Mouse (Mus musculus) heart, adult 2 months (tissue): ENCODE data around the gene Sfta2. TPM values are rescaled to one million over a fixed set of nuclear protein-coding genes. Genes with fewer than 3 reads are reported as not detected.

ENCODE experiments used
- DNase-seq, 2 experiments: peaks; one replicate each; pipeline ENCODE4 v3.0.0; 2021
- H3K27ac ChIP-seq: fragments of 200-600 bp; 2 replicates; pipeline ENCODE4 v1.8.1; 2022
- H3K27me3 ChIP-seq: fragments of 200-500 bp; 2 replicates; pipeline ENCODE4 v1.6.1; 2012; ENCODE audit warnings: mild to moderate bottlenecking, low read length, inconsistent platforms, mixed read lengths; ENCODE audit not compliant: control insufficient read depth, insufficient read depth
- H3K36me3 ChIP-seq: fragments of 200-500 bp; 2 replicates; pipeline ENCODE4 v1.6.1; 2012; ENCODE audit warnings: low read length, inconsistent platforms; ENCODE audit not compliant: control insufficient read depth, insufficient read depth
- H3K4me1 ChIP-seq: fragments of 200-500 bp; 2 replicates; pipeline ENCODE4 v1.6.1; 2011; ENCODE audit warnings: low read length; ENCODE audit not compliant: control insufficient read depth, insufficient read depth
- H3K4me3 ChIP-seq: fragments of 200-600 bp; 2 replicates; pipeline ENCODE4 v1.8.1; 2022
- H3K79me2 ChIP-seq: fragments of 200-500 bp; replicated peaks from 2 replicates; pipeline ENCODE4 v1.6.1; 2012; ENCODE audit warnings: mild to moderate bottlenecking, inconsistent platforms, low read length, moderate library complexity, mixed read lengths; ENCODE audit not compliant: control insufficient read depth, insufficient read depth
- H3K9ac ChIP-seq: fragments of 200-500 bp; 2 replicates; pipeline ENCODE4 v1.6.1; 2012; ENCODE audit warnings: low read depth, mild to moderate bottlenecking, control low read depth, inconsistent platforms, low read length, mixed read lengths
- CTCF ChIP-seq: fragments of 200-600 bp; IDR thresholded peaks from 2 replicates; pipeline ENCODE4 v1.8.1; 2022; ENCODE audit warnings: antibody characterized with exemption, mild to moderate bottlenecking, moderate library complexity
- EP300 ChIP-seq: fragments of 200-500 bp; IDR thresholded peaks from 2 replicates; pipeline ENCODE4 v1.6.1; 2011; ENCODE audit warnings: low read depth, low read length, control low read depth; ENCODE audit not compliant: insufficient read depth
- POLR2A ChIP-seq: fragments of 200-500 bp; IDR thresholded peaks from 2 replicates; pipeline ENCODE4 v1.6.1; 2011; ENCODE audit warnings: mild to moderate bottlenecking, low read depth, low read length, control low read depth; ENCODE audit not compliant: insufficient read depth
- WGBS: fragments of 180-500 bp; shearing (Covaris S2); methylation state at CpG from one replicate; pipeline ENCODE4 v1.1.7; 2018; 5-methylcytosine and 5-hydroxymethylcytosine counted together
- intact Hi-C: fragments of 180-260 bp; cut with DNase I; formaldehyde crosslinking; loops from one replicate; pipeline ENCODE4 v1.15.1; 2025
- polyA plus RNA-seq: library from polyadenylated mRNA; depleted of rRNA; stranded (reverse); fragments of >200 nt; gene quantifications from 2 replicates; pipeline ENCODE4 v1.2.3, GENCODE M21; 2012
- total RNA-seq, 2 experiments: library from RNA; stranded (reverse); gene quantifications; 2 replicates each; pipeline ENCODE4 v1.2.3; 2021

Sfta2 gene
- total and polyA plus RNA-seq, 3 experiments, result 0.47 TPM; not detected in 2

- no peaks in the 10 kb centered on the region for H3K27me3 ChIP-seq
- intact Hi-C loops, result no loop called here
- H3K36me3 ChIP-seq, result no peaks in the 10 kb centered on the region
- DNase-seq, result no peak
- no peak overlapping the region for H3K27ac ChIP-seq
- H3K4me3 ChIP-seq, result no peak overlapping the region
- 86% methylated on average over 18 of the region's 18 CpGs for WGBS
- H3K79me2 ChIP-seq, result no peaks in the 10 kb centered on the region
- H3K4me1 ChIP-seq, result no peaks in the 10 kb centered on the region
- no peak overlapping the region for H3K9ac ChIP-seq
- TF ChIP-seq POLR2A, result no peak
- TF ChIP-seq CTCF, result no peak
- no peak for TF ChIP-seq EP300
These were observed 88.7 kb downstream of the Sfta2 start for GRCm38 (mm10) chr17:35689936-35690645.

- intact Hi-C loops, result no loop called here
- Histone ChIP-seq H3K4me3 (no peak overlapping the region), H3K79me2 (no peaks in the 10 kb centered on the region), H3K27ac (no peak overlapping the region), H3K9ac (no peak overlapping the region), H3K4me1 (peaks cover 1% of the 10 kb centered on the region; the same call in 1 of the 2 replicates), H3K27me3 (no peaks in the 10 kb centered on the region), H3K36me3 (no peaks in the 10 kb centered on the region)
- 75% methylated on average over 4 of the region's 4 CpGs for WGBS
- DNase-seq, result no peak
- no peak for TF ChIP-seq CTCF
These were observed 90.5 kb downstream of the Sfta2 start for GRCm38 (mm10) chr17:35691811-35692210.

DNA sequence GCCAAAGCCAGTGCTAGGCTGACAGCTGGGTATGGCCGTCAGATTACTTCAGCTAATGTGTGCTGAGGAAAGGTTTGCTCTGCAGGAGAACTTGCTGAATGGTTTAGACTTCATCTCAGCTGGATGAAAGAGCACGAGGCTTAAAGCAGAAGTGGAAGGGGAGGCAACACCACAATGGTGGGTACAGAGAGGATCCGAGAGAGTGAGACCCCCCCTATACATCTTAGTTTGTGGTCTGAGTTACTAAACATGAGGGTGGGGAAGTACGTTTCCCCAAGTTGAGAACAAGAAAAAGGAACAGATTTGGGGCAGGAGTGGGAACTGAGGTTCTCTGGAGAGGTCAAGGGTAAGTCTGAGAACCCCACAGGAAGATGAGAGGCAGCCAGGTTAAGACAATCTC, 91.0 kb downstream of the Sfta2 start:
- no peak for DNase-seq
- Histone ChIP-seq H3K4me1 (peaks cover 2% of the 10 kb centered on the region; the same call in 1 of the 2 replicates), H3K36me3 (no peaks in the 10 kb centered on the region), H3K27me3 (0 out of 2 replicates have a peak, but pooled peaks cover under 1% of the 10 kb centered on the region), H3K4me3 (no peak overlapping the region), H3K79me2 (no peaks in the 10 kb centered on the region), H3K27ac (no peak overlapping the region), H3K9ac (no peak overlapping the region)
- TF ChIP-seq CTCF, result no peak
- TF ChIP-seq POLR2A, result no peak
- TF ChIP-seq EP300, result no peak
- intact Hi-C loops, result no loop called here
- 68% methylated on average over 4 of the region's 4 CpGs for WGBS

DNA sequence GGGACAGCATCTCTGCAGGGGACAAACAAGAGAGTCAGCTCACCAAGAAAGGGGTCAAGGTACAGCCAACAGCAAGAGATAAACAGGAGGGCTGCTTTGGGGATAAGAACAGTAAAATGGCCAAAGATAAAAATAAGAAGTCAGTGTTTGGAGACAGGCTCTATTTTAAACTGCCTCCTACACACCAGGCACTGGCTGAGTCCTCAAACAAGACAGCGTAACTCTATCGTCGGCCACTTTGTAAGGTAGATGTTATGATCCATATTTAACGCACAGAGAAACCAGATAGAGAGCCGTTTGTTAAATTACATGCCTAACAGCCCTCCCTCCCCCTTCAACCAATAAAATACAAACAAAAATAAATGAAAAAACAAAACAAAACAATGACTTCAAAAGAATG, 92.6 kb downstream of the Sfta2 start:
- WGBS, result 76% methylated on average over 5 of the region's 5 CpGs
- no peak overlapping the region for H3K9ac ChIP-seq
- H3K27ac ChIP-seq, result no peak overlapping the region
- no peaks in the 10 kb centered on the region for H3K79me2 ChIP-seq
- intact Hi-C loops, result no loop called here
- peaks cover 4% of the 10 kb centered on the region; the same call in 1 of the 2 replicates for H3K4me1 ChIP-seq
- H3K36me3 ChIP-seq, result no peaks in the 10 kb centered on the region; the same call in 1 of the 2 replicates
- 0 out of 2 replicates have a peak, but pooled peaks cover 1% of the 10 kb centered on the region for H3K27me3 ChIP-seq
- DNase-seq, result no peak
- TF ChIP-seq CTCF (no peak), EP300 (no peak), POLR2A (no peak)
- H3K4me3 ChIP-seq, result no peak overlapping the region

DNA sequence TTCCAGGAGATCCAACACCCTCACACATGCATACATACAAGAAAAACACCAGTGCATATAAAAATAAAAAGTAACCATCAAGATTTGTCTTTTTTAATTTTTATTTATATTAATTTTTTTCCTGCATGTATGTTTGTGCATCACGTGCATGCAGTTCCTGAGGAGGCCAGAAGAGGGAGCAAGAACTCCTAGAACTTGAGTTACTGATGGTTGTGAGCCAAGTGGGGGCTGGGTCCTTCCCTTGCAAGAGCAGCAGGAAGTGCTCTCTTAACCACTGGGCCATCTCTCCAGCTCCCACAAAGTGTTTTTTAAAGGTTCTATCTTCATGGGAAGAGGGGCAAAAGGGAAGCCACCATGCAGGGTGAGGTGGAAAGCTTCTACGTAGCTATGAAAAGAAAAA, 93.9 kb downstream of the Sfta2 start:
- intact Hi-C loops, result no loop called here
- Histone ChIP-seq H3K27ac (no peak overlapping the region), H3K79me2 (no peaks in the 10 kb centered on the region), H3K27me3 (0 out of 2 replicates have a peak, but pooled peaks cover 1% of the 10 kb centered on the region), H3K4me3 (no peak overlapping the region), H3K4me1 (peaks cover 7% of the 10 kb centered on the region; the same call in 1 of the 2 replicates), H3K36me3 (no peaks in the 10 kb centered on the region; the same call in none of the 2 replicates), H3K9ac (no peak overlapping the region)
- TF ChIP-seq EP300, result no peak
- TF ChIP-seq CTCF, result peak; percentile 61
- no peak for DNase-seq
- WGBS, result 89% methylated on average over 2 of the region's 2 CpGs

DNA sequence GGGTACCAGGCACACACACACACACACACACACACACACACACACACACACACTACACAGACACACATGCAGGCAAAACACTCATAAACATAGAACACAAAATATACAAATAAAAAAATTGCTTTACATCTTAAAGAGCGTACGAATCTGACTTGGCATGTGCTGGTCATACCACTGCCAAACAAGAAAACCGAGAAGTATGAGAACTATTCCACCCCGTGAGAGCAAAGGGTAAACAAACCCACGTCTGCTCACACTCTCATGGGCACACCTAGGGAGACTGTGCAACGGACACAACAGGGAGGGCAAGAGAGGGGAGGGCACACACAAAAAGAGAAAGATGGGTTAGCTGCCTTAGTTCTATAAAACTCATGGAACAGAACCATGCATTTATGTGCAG, 95.3 kb downstream of the Sfta2 start:
- peaks cover 7% of the 10 kb centered on the region; the same call in 1 of the 2 replicates for H3K4me1 ChIP-seq
- no peak overlapping the region for H3K27ac ChIP-seq
- no peak overlapping the region for H3K4me3 ChIP-seq
- 0 out of 2 replicates have a peak, but pooled peaks cover 1% of the 10 kb centered on the region for H3K27me3 ChIP-seq
- no peak overlapping the region for H3K9ac ChIP-seq
- 41% methylated on average over 6 of the region's 6 CpGs for WGBS
- H3K36me3 ChIP-seq, result no peaks in the 10 kb centered on the region; the same call in none of the 2 replicates
- no peak for DNase-seq
- TF ChIP-seq EP300 (no peak), CTCF (no peak), POLR2A (no peak)
- no peaks in the 10 kb centered on the region for H3K79me2 ChIP-seq
- intact Hi-C loops, result no loop called here
